Mouse (Mus musculus) neural tube, embryonic 11.5 days (tissue): ENCODE data around the gene Ces1g. TPM values are rescaled to one million over a fixed set of nuclear protein-coding genes. Genes with fewer than 3 reads are reported as not detected.

Experiments used
- ATAC-seq: fragments of 200-750 bp; cut with Nextera tagmentation; 2 replicates; pipeline ENCODE4 v1.8.0; 2017; ENCODE audit warnings: moderate number of reproducible peaks, mild to moderate bottlenecking, moderate TSS enrichment, moderate library complexity; ENCODE audit not compliant: insufficient read depth, low FRiP score, low TSS enrichment
- DNase-seq: peaks from one replicate; pipeline ENCODE4 v3.0.0-alpha.2; 2015; ENCODE audit warnings: low spot score
- H3K27ac ChIP-seq: fragments of 300-500 bp; sonication (generic); 2 replicates; pipeline ENCODE4 v1.5.1; 2014; ENCODE audit warnings: low read depth, mild to moderate bottlenecking, low read length
- H3K27me3 ChIP-seq: fragments of 300-500 bp; sonication (generic); 2 replicates; pipeline ENCODE4 v1.6.1; 2014; ENCODE audit warnings: mild to moderate bottlenecking, low read length, mixed read lengths; ENCODE audit not compliant: control insufficient read depth, insufficient read depth
- H3K36me3 ChIP-seq: fragments of 300-500 bp; sonication (generic); 2 replicates; pipeline ENCODE4 v1.6.1; 2014; ENCODE audit warnings: mild to moderate bottlenecking, low read length, moderate library complexity, mixed read lengths; ENCODE audit not compliant: control insufficient read depth, insufficient read depth
- H3K4me1 ChIP-seq: fragments of 300-500 bp; sonication (generic); 2 replicates; pipeline ENCODE4 v1.6.1; 2014; ENCODE audit warnings: low read length, mixed read lengths; ENCODE audit not compliant: control insufficient read depth, insufficient read depth
- H3K4me2 ChIP-seq: fragments of 300-500 bp; sonication (generic); 2 replicates; pipeline ENCODE4 v1.6.1; 2014; ENCODE audit warnings: low read depth, mild to moderate bottlenecking, moderate library complexity
- H3K4me3 ChIP-seq: fragments of 300-500 bp; sonication (generic); 2 replicates; pipeline ENCODE4 v1.5.1; 2014; ENCODE audit warnings: low read depth, low read length
- H3K9ac ChIP-seq: fragments of 300-500 bp; sonication (generic); 2 replicates; pipeline ENCODE4 v1.6.1; 2014; ENCODE audit warnings: mild to moderate bottlenecking, low read length
- H3K9me3 ChIP-seq: fragments of 300-500 bp; sonication (generic); 2 replicates; pipeline ENCODE4 v1.6.1; 2016; ENCODE audit warnings: low read length; ENCODE audit not compliant: control insufficient read depth
- WGBS: fragments of 180-500 bp; shearing (Covaris S2); extraction: QIAGEN DNeasy Blood & Tissue Kit; methylation state at CpG from one replicate; pipeline ENCODE4 v1.1.7; 2014; 5-methylcytosine and 5-hydroxymethylcytosine counted together
- polyA plus RNA-seq: library from polyadenylated mRNA; unstranded; fragments of >200 nt; fragmentation: Nextera tagmentation; extraction: Ambion mirVana; gene quantifications from 2 replicates; pipeline ENCODE4 v1.2.1, GENCODE M21; 2014

The Ces1g gene
- polyA plus RNA-seq, 1 experiment from 2014 or later: not detected

- ATAC-seq (no peak), DNase-seq (no peak)
- no peak overlapping the region for H3K9ac ChIP-seq
- no peak overlapping the region for H3K27ac ChIP-seq
- 83% methylated on average over 2 of the region's 2 CpGs for WGBS
- H3K4me2 ChIP-seq: no peak overlapping the region
- H3K36me3 ChIP-seq: no peaks in the 10 kb centered on the region
- H3K4me1 ChIP-seq: no peaks in the 10 kb centered on the region
- no peaks in the 10 kb centered on the region for H3K27me3 ChIP-seq
- H3K9me3 ChIP-seq: no peaks in the 10 kb centered on the region
- no peak overlapping the region for H3K4me3 ChIP-seq
Measured at GRCm38 (mm10) chr8:93315557-93315956, 21.6 kb downstream of the Ces1g start.

GRCm38 (mm10) chr8:93283896-93284295 lies 53.2 kb downstream of the Ces1g start:
- H3K4me3 ChIP-seq: no peak overlapping the region
- no peak overlapping the region for H3K9ac ChIP-seq
- no peak for DNase-seq
- WGBS: 90% methylated on average over 2 of the region's 2 CpGs
- H3K4me2 ChIP-seq: no peak overlapping the region
- H3K9me3 ChIP-seq: no peaks in the 10 kb centered on the region
- no peak overlapping the region for H3K27ac ChIP-seq
- ATAC-seq: no peak
- no peaks in the 10 kb centered on the region for H3K4me1 ChIP-seq
- no peaks in the 10 kb centered on the region for H3K27me3 ChIP-seq
- H3K36me3 ChIP-seq: no peaks in the 10 kb centered on the region

- Histone ChIP-seq H3K4me2 (no peak overlapping the region), H3K9ac (no peak overlapping the region), H3K4me1 (no peaks in the 10 kb centered on the region), H3K4me3 (no peak overlapping the region), H3K27me3 (no peaks in the 10 kb centered on the region), H3K27ac (no peak overlapping the region), H3K36me3 (no peaks in the 10 kb centered on the region), H3K9me3 (no peaks in the 10 kb centered on the region)
- DNase-seq: no peak
- 85% methylated on average over 3 of the region's 3 CpGs for WGBS
- ATAC-seq: no peak
Measured at GRCm38 (mm10) chr8:93282349-93282748, 54.8 kb downstream of the Ces1g start.

GRCm38 (mm10) chr8:93279556-93279955 lies 57.6 kb downstream of the Ces1g start, which contains the start of gene Ces1f:
Ces1f (minus strand) TSS chr8:93279747.
- no peak within 1 kb of the TSS for H3K27ac ChIP-seq
- WGBS: 100% methylated on average over 1 of the region's 1 CpGs
- no peaks in the 10 kb centered on the region for H3K27me3 ChIP-seq
- ATAC-seq (no peak), DNase-seq (no peak)
- no peaks in the 10 kb centered on the region for H3K36me3 ChIP-seq
- H3K4me1 ChIP-seq: no peaks in the 10 kb centered on the region
- no peaks in the 10 kb centered on the region for H3K9me3 ChIP-seq
- H3K4me2 ChIP-seq: no peak within 1 kb of the TSS
- H3K4me3 ChIP-seq: no peak within 1 kb of the TSS
- H3K9ac ChIP-seq: no peak within 1 kb of the TSS

- Histone ChIP-seq H3K4me1 (no peaks in the 10 kb centered on the region), H3K4me2 (no peak overlapping the region), H3K4me3 (no peak overlapping the region), H3K9me3 (no peaks in the 10 kb centered on the region), H3K36me3 (no peaks in the 10 kb centered on the region), H3K27ac (no peak overlapping the region), H3K9ac (no peak overlapping the region), H3K27me3 (no peaks in the 10 kb centered on the region)
- WGBS: 82% methylated on average over 4 of the region's 4 CpGs
- ATAC-seq (no peak), DNase-seq (no peak)
Measured at GRCm38 (mm10) chr8:93278176-93278805, 58.8 kb downstream of the Ces1g start.

GRCm38 (mm10) chr8:93274609-93275008 lies 62.5 kb downstream of the Ces1g start:
- H3K4me2 ChIP-seq: no peak overlapping the region

GRCm38 (mm10) chr8:93273321-93273720 lies 63.8 kb downstream of the Ces1g start:
- Histone ChIP-seq H3K4me1 (no peaks in the 10 kb centered on the region), H3K9me3 (no peaks in the 10 kb centered on the region), H3K9ac (no peak overlapping the region), H3K27ac (no peak overlapping the region), H3K4me3 (no peak overlapping the region), H3K27me3 (no peaks in the 10 kb centered on the region), H3K36me3 (no peaks in the 10 kb centered on the region), H3K4me2 (no peak overlapping the region)
- ATAC-seq (no peak), DNase-seq (no peak)
- WGBS: 94% methylated on average over 3 of the region's 3 CpGs

More at GRCm38 (mm10) chr8:93274609-93275008, 62.5 kb downstream of the Ces1g start:
- Histone ChIP-seq H3K4me3 (no peak overlapping the region), H3K9me3 (no peaks in the 10 kb centered on the region), H3K9ac (no peak overlapping the region), H3K27me3 (no peaks in the 10 kb centered on the region), H3K36me3 (no peaks in the 10 kb centered on the region), H3K4me1 (no peaks in the 10 kb centered on the region), H3K27ac (no peak overlapping the region)
- 89% methylated on average over 4 of the region's 4 CpGs for WGBS
- ATAC-seq: no peak
- no peak for DNase-seq

- no peak for DNase-seq
- 89% methylated on average over 4 of the region's 4 CpGs for WGBS
- no peak overlapping the region for H3K27ac ChIP-seq
- no peaks in the 10 kb centered on the region for H3K36me3 ChIP-seq
- H3K4me1 ChIP-seq: no peaks in the 10 kb centered on the region
- no peak overlapping the region for H3K4me2 ChIP-seq
- H3K4me3 ChIP-seq: no peak overlapping the region
- no peak overlapping the region for H3K9ac ChIP-seq
- H3K27me3 ChIP-seq: no peaks in the 10 kb centered on the region
- no peaks in the 10 kb centered on the region for H3K9me3 ChIP-seq
- no peak for ATAC-seq
Measured at GRCm38 (mm10) chr8:93272686-93273085, 64.4 kb downstream of the Ces1g start.

- DNase-seq: no peak
- H3K4me1 ChIP-seq: no peaks in the 10 kb centered on the region
- no peak for ATAC-seq
- H3K27me3 ChIP-seq: no peaks in the 10 kb centered on the region
- no peak overlapping the region for H3K9ac ChIP-seq
- no peaks in the 10 kb centered on the region for H3K9me3 ChIP-seq
- H3K27ac ChIP-seq: no peak overlapping the region
- no peak overlapping the region for H3K4me3 ChIP-seq
- 51% methylated on average over 2 of the region's 2 CpGs for WGBS
- no peak overlapping the region for H3K4me2 ChIP-seq
- H3K36me3 ChIP-seq: no peaks in the 10 kb centered on the region
Measured at GRCm38 (mm10) chr8:93261436-93261835, 75.7 kb downstream of the Ces1g start.
